Mouse (Mus musculus) liver, adult (tissue): ENCODE measurements around the gene Ptger4.

Source experiments
- GATA4 ChIP-seq: IDR thresholded peaks from 2 replicates; pipeline ENCODE4 v1.6.1; 2014; ENCODE audit warnings: mild to moderate bottlenecking, low read length; ENCODE audit not compliant: insufficient replicate concordance

Gene Ptger4

DNA sequence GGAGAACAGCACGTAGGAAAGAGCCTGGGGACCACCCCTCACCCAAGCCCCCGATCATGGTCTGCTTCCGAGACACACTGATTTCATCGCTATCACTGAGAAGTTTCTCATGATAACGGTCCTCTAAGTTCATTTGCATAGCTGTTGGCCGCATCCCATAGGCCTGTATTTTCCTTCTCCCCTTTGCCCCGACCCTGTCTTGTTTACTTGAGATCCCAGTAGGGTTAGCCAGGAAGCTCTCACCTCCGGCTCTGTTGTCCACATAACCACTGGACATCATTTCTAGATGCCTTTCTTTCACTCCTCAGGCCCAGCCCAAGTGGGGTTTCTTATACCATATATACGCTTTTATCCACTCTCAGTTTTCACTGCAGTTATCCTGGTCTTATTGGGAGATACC lies 49.1 kb downstream of the Ptger4 start:
- no peak for TF ChIP-seq GATA4

DNA sequence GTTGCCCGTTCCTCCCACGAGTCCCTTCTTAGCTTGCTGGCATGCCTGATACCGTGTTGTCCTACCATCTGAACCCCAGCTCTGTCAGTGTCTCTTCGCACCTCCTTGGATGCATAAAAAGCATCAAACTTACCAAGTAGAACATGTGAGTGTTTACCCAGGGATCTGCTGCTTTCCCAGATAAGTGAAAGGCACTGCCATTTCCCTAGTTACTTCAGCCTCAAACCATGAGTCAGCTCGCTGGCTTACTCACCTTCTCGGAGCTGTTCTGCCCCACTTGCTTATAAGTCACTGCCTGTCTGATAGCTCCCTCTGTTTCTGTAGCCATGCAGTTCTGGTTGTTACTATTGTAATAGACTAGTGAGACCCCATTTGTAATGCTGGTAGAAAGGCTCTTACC lies 49.5 kb downstream of the Ptger4 start:
- no peak for TF ChIP-seq GATA4

DNA sequence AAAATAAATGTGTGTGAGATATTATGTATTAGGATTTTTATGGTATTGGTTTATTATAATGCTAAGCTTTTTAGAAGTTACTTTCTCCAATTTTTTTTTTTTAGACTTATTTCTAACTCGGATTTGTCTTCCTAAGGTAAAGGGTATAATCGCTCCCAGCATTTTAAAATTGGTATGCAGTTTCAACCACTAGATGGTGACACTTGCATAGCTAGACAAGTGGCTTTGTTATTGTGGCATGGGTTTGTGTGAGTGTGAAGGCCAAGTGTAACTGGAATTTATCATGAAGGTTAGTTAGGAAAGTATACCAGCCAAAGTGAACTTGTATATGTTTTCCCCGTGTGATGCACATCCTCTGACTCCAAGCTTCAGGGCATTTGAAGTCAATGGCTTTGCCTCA lies 50.2 kb downstream of the Ptger4 start:
- TF ChIP-seq GATA4, result no peak

DNA sequence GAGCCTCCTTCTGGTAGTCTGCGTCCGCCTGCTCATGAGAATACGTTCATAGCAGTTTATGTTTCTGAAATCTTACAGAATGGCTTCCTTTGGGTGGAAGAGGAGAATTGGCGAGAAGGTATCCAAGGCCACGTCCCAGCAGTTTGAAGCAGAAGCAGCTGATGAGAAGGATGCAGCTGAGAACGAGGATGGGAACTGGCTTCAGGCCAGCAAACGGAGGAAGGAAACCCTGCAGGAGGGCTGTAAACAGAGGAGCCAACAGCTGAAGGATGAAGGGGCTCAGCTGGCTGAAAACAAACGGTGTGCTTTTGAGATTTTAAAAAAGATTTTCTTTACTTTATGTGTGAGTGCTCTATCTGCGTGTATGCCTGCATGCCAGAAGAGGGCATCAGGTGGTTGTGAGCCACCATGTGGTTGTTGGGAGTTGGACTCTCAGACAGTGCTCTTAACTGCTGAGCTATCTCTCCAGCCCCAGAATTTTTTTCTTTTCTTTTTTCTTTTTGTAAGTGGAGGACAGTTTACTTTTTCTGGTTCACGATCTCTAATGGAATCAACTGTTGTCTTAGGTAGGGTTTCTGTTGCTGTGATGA lies 54.4 kb downstream of the Ptger4 start:
- TF ChIP-seq GATA4, result no peak

DNA sequence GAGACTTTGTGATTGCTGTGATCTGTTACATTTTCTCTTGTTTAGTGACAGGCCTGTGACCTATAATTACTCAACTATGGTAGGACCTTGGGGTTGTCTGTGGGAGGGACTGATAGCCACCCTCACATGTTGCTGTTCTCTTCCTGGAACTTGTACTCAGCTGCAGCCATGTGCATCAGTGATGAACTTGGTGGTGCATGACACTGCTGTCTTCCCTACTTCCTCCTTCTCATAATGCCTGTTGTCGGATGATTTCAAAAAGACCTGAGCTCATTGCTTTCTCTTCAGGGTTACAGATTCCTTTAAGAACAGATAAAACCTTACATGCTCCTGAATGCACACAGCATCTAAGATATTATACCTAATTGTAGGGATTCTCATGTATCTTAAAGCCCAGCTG lies 56.0 kb downstream of the Ptger4 start:
- TF ChIP-seq GATA4, result no peak

DNA sequence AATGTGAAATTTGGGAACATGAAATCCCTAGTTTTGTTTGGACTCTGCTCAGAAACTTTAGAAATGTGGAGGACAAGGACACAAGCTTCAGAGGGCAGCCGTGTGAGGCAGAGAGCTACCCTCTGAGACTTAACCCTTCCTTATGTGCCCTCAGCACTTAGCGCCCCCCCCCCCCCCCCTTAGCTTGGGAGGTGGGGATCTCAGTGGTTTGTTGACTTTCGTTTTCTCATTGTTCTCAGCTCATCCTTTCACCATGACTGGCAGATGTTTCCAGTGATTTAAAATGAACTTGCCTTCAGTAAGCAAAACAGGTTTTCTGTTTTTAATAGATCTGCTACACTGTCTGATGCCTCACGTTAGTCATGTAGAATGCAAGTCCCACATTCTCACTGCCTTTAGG lies 56.9 kb downstream of the Ptger4 start:
- no peak for TF ChIP-seq GATA4

DNA sequence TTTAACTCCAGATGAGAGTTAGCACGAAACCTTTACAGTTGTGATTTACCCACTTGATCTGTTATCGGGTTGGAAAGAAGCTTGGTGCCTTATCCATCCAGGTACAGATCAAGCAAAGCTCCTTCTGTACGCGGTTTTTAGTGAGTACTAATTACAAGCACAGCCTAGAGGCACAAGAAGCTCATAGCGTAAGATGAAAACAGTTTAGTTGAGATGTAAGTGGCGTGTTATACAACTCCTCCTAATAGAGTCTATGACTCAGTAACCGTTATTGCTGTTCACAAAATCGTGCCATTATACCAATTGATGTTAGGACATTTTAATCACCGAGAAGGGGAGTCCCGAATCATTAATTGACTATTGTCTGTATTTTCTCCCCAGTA lies 57.7 kb downstream of the Ptger4 start:
- TF ChIP-seq GATA4, result no peak

DNA sequence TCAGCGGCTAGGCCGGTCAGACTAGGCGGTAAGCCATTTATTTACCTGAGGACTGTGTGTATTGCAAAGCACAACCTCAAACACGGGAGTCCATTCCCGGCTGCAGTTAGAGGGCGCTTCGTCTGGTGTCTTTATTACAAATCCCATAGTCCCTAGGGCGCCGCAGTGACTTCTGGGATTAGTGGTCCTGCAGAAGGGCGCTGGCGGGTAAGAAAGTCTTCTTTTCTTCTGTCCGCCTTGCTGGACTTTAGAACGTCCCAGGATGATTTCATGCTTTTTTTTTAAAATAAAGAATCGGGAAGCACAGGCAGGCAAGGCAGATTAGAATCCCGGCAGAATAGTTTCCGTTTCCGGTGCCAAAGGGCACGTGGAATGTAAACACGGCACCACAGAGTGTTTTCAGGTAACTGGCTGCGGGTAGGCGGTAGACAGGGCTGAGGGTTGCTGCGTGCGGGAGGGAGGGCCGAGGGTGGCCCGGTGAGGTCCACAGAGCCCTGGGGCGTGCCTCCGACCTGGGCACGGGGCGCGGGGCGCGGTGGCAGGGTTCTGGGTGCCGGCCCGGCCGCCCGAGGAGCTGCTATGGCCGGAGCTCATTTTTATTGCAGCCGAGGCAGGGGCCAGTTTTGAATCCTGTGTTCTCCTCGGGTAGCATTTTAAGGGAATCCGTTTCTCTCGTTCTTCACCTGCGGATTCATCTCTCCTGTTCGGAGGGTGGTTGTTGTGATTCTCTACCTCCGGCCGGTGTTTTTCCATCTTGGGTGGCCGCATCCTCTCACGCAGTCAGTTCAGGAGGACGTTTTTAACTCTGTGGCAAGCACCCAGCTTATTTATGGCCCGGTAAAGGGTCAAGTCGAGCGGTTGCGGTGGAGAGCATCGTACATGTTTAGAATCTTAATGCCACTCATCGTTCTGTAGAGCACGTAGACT lies 58.4 kb downstream of the Ptger4 start, which contains the start of gene Ttc33:
Ttc33 (plus strand) TSS at position 160 of the 927 bp plus-strand sequence.
- no peak; the same call in 1 of the 2 replicates for TF ChIP-seq GATA4

DNA sequence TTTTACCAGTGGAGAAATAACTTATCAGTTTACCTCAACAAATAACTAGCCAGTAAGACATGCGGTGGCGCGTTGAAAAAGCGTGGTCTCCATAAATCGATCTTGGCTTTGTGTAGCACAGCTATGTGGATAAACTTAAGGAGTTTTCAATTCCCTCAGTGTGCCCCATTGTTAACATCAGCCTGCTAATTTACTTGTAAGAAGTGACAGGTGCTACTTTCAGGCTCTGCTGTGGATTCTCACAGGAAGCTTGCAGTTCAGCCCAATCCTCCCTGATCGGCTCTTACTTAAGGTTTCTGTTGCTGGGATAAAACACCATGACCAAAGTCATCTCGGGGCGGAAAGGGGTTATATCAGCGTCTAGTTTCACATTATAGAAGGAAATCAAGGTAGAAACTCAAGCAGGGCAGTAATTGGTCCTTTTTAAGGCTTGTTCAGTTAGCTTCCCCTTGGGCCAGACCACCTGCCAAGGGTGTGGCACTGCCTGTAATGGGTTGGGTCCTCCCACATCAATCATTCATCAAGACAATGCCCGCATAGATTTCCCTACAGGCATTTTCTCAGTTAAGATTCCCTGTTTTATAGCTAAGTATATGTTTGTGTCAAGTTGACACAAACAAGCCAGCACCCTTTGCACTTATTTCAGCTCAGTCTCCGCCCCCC lies 59.2 kb downstream of the Ptger4 start:
- no peak for TF ChIP-seq GATA4

DNA sequence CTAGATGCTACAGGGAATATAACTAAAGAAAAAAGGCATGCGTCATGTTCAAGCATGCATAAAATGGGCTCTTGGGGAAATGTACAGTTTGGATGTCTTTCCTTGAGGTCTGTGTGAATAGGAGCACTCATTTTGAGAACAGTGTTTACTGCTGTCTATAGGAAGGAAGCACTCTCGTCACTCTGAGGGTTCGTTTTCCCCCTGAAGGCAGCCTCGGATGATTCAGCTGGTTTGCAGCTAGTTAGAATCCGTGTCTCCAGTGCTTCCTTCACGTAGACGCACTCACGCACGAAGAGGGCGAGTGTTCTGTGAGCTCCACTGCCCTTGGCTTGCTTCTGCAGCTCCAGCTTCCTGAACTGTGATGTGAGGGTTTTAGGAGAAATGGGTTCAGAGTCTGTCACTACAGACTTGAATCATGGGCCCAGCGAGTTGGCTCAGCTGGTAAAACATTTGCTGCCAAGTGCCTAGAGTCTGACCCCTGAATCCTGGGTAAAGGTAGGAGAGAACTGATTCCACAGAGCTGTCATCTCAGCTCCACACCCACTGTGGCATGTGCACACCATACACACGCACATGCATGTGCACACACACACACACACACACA lies 70.7 kb downstream of the Ptger4 start:
- no peak for TF ChIP-seq GATA4

DNA sequence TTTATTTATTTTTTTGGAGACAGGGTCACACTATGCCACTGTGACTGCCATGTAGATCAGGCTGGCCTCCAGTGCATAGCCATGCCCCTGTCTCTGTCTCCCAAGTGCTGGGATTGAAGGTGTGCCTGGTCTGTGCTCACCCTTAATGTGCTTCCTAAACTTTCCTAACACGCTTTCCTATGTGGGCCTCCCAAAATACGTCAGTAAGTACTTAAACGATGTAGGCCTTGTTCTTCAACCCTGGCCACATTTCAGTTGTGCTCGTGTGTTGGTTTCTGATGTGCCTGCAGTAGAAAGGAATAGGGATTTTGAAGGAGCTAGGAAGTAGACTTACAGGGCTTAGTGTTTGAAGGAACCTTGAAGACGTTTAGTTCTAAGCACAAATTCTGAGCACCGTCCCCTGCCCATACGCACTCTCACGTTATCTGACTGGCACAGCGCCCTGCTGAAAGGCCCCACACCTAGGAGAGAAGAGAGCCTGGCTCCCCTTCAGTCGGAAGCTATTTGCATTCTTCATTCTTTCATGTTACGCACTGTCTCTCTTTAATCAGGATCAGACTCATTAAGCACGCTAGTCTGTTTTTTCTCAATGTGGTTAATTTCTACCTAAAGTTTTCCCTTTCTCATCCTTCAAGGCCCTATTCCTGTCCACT lies 78.7 kb downstream of the Ptger4 start:
- TF ChIP-seq GATA4, result no peak

DNA sequence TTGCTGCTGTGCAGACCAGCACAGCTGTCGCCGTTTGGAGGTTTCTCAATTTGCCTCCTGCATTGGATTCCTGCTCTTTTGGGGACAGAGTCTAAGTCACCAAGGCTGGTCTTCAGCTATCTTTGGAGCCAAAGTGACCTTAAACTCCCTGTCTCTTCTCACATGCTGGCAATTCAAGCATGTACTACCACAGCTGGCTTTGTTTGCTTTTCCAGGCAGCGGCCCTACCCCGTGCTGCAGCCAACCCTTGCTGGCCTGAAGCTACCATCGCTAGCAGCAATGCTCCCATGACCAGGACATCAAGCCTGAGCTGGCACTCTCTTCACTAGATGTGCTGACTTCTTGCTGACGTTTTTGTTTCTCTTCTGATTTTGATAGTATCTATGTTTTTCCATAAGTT lies 85.2 kb downstream of the Ptger4 start:
- TF ChIP-seq GATA4, result no peak

DNA sequence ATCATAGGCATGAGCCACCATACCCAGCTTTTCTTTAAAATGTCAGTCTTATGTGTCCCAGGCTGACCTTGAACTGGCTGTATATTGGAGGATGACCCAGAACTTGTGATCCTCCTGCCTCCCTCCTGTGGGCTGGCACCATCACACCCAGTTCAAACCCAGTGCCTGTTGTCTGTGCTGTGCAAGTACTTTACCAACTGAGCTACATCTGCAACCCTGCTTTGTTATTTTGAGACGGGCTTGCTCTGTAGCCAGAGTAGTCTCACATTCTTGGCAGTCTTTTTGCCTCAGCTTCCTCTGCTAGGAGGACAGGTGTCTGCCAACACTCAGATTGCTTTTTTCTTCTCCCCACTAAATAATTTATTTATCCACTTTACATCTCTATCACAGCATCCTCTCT lies 86.6 kb downstream of the Ptger4 start:
- TF ChIP-seq GATA4, result no peak
